Mouse (Mus musculus): Measurements from ENCODE around the gene Rb1. TPM values are rescaled to one million over a fixed set of nuclear protein-coding genes. Genes with fewer than 3 reads are reported as not detected.

Gene Rb1
- polyA plus RNA-seq, 1 experiment from 2014 or later, result 26.2 TPM

DNA sequence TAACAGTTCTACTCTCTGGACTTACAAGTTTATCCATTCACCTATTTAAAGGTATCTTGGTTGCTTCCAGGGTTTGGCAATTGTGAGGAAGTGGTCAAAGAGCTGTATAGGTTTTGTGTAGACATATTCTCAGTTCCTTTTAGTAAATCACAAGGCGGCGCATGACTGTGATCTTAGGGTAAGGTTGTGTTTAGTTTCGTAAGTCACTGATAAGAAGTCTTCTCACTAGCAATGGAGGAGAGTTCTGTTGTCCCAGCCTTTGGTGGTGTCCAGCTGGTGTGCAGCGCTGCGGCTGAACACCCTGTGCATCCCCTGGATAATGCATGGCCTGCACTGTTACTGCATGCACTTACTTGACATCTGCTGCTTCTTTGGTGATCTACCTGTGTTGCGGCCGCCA is 138.7 kb downstream of the Rb1 start:
- Histone ChIP-seq H3K27ac (replicated peaks; ENCODE audit: low read depth, low read length) (no peak overlapping the region), H3K27me3 (ENCODE audit: control insufficient read depth, insufficient read depth, low read length) (no peaks in the 10 kb centered on the region), H3K4me3 (ENCODE audit: low read depth, low read length) (no peak overlapping the region), H3K36me3 (replicated peaks; ENCODE audit: control insufficient read depth, insufficient read depth, low read depth, low read length) (peaks cover 3% of the 10 kb centered on the region), H3K9me3 (replicated peaks; ENCODE audit: control insufficient read depth, low read length) (no peaks in the 10 kb centered on the region), H3K4me2 (ENCODE audit: low read depth, low read length) (no peak overlapping the region), H3K9ac (replicated peaks; ENCODE audit: low read length) (no peak overlapping the region), H3K4me1 (ENCODE audit: control insufficient read depth, insufficient read depth, low read length) (no peaks in the 10 kb centered on the region)
- DNase-seq (ENCODE audit: low spot score) (no peak), ATAC-seq (replicated peaks; ENCODE audit: insufficient number of reproducible peaks, low FRiP score, low TSS enrichment, low read depth) (no peak)
- 88% methylated on average over 7 of the region's 7 CpGs for WGBS

DNA sequence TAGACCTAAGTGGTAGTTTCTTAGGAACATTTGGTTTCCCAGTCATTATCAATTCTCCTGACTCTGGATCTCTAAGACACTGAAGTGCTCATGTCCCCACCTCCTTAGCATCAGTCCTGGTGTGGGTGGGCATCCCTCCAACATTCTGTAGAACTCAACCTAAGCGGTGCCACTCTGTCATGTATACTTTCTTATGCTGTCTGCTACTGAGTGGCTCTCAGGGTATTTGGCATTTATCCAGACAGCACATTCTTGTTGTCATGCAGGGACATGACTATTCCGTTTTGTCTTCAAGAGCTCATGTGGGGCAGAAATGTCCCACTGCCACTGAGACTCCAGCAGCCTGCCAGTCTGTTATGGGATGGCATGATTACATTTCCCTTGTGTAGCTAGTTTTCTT is 144.5 kb downstream of the Rb1 start:
- H3K36me3 ChIP-seq (replicated peaks; ENCODE audit: control insufficient read depth, insufficient read depth, low read depth, low read length), result peaks cover 5% of the 10 kb centered on the region
- WGBS, result 84% methylated on average over 2 of the region's 2 CpGs
- no peak overlapping the region for H3K4me2 ChIP-seq (ENCODE audit: low read depth, low read length)
- no peak overlapping the region for H3K4me3 ChIP-seq (ENCODE audit: low read depth, low read length)
- no peak overlapping the region for H3K9ac ChIP-seq (replicated peaks; ENCODE audit: low read length)
- ATAC-seq (replicated peaks; ENCODE audit: insufficient number of reproducible peaks, low FRiP score, low TSS enrichment, low read depth) (no peak), DNase-seq (ENCODE audit: low spot score) (no peak)
- H3K27ac ChIP-seq (replicated peaks; ENCODE audit: low read depth, low read length), result no peak overlapping the region
- no peaks in the 10 kb centered on the region for H3K4me1 ChIP-seq (ENCODE audit: control insufficient read depth, insufficient read depth, low read length)
- H3K27me3 ChIP-seq (ENCODE audit: control insufficient read depth, insufficient read depth, low read length), result no peaks in the 10 kb centered on the region
- H3K9me3 ChIP-seq (replicated peaks; ENCODE audit: control insufficient read depth, low read length), result no peaks in the 10 kb centered on the region

GRCm38 (mm10) chr14:73180671-73181070 is 145.0 kb downstream of the Rb1 start:
- no peak overlapping the region for H3K9ac ChIP-seq (replicated peaks; ENCODE audit: low read length)
- 70% methylated on average over 3 of the region's 3 CpGs for WGBS
- peaks cover 6% of the 10 kb centered on the region for H3K36me3 ChIP-seq (replicated peaks; ENCODE audit: control insufficient read depth, insufficient read depth, low read depth, low read length)
- no peaks in the 10 kb centered on the region for H3K4me1 ChIP-seq (ENCODE audit: control insufficient read depth, insufficient read depth, low read length)
- no peak overlapping the region for H3K4me3 ChIP-seq (ENCODE audit: low read depth, low read length)
- ATAC-seq (replicated peaks; ENCODE audit: insufficient number of reproducible peaks, low FRiP score, low TSS enrichment, low read depth), result no peak
- no peaks in the 10 kb centered on the region for H3K9me3 ChIP-seq (replicated peaks; ENCODE audit: control insufficient read depth, low read length)
- H3K27ac ChIP-seq (replicated peaks; ENCODE audit: low read depth, low read length), result no peak overlapping the region
- DNase-seq (ENCODE audit: low spot score), result no peak
- no peaks in the 10 kb centered on the region for H3K27me3 ChIP-seq (ENCODE audit: control insufficient read depth, insufficient read depth, low read length)
- no peak overlapping the region for H3K4me2 ChIP-seq (ENCODE audit: low read depth, low read length)

GRCm38 (mm10) chr14:73179221-73179681 is 146.4 kb downstream of the Rb1 start:
- H3K36me3 ChIP-seq (replicated peaks; ENCODE audit: control insufficient read depth, insufficient read depth, low read depth, low read length), result peaks cover 4% of the 10 kb centered on the region

DNA sequence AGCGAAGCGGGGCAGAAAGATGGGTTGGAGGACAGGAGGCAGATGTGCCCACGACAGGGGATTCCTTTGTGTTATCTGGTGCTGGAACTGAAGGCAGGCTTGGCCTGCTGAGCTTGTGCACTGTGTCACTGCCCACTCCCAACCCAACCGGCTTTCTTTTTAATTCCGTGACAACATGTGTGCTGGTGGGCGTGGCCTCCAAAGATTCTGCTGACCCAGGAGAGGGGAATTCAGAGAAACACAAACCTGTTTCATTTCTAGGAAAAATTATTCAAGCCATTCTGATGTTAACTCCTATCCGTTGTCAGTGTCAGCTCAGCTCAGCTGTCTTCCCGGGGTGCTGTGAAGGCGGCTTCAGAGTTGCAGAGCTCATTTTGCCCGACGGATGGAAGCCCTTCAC is 147.7 kb downstream of the Rb1 start:
- no peak overlapping the region for H3K27ac ChIP-seq (replicated peaks; ENCODE audit: low read depth, low read length)
- H3K9me3 ChIP-seq (replicated peaks; ENCODE audit: control insufficient read depth, low read length), result no peaks in the 10 kb centered on the region
- ATAC-seq (replicated peaks; ENCODE audit: insufficient number of reproducible peaks, low FRiP score, low TSS enrichment, low read depth) (no peak), DNase-seq (ENCODE audit: low spot score) (no peak)
- 87% methylated on average over 11 of the region's 11 CpGs for WGBS
- no peak overlapping the region for H3K4me2 ChIP-seq (ENCODE audit: low read depth, low read length)
- no peaks in the 10 kb centered on the region for H3K27me3 ChIP-seq (ENCODE audit: control insufficient read depth, insufficient read depth, low read length)
- H3K4me1 ChIP-seq (ENCODE audit: control insufficient read depth, insufficient read depth, low read length), result no peaks in the 10 kb centered on the region
- no peak overlapping the region for H3K4me3 ChIP-seq (ENCODE audit: low read depth, low read length)
- peaks cover 2% of the 10 kb centered on the region for H3K36me3 ChIP-seq (replicated peaks; ENCODE audit: control insufficient read depth, insufficient read depth, low read depth, low read length)
- H3K9ac ChIP-seq (replicated peaks; ENCODE audit: low read length), result no peak overlapping the region

More at GRCm38 (mm10) chr14:73179221-73179681, 146.4 kb downstream of the Rb1 start:
- ATAC-seq (replicated peaks; ENCODE audit: insufficient number of reproducible peaks, low FRiP score, low TSS enrichment, low read depth), result no peak
- H3K27ac ChIP-seq (replicated peaks; ENCODE audit: low read depth, low read length), result no peak overlapping the region
- H3K9me3 ChIP-seq (replicated peaks; ENCODE audit: control insufficient read depth, low read length), result no peaks in the 10 kb centered on the region
- WGBS, result 84% methylated on average over 4 of the region's 4 CpGs
- no peak overlapping the region for H3K9ac ChIP-seq (replicated peaks; ENCODE audit: low read length)
- no peaks in the 10 kb centered on the region for H3K27me3 ChIP-seq (ENCODE audit: control insufficient read depth, insufficient read depth, low read length)
- no peaks in the 10 kb centered on the region for H3K4me1 ChIP-seq (ENCODE audit: control insufficient read depth, insufficient read depth, low read length)
- no peak overlapping the region for H3K4me2 ChIP-seq (ENCODE audit: low read depth, low read length)
- no peak for DNase-seq (ENCODE audit: low spot score)
- H3K4me3 ChIP-seq (ENCODE audit: low read depth, low read length), result no peak overlapping the region

GRCm38 (mm10) chr14:73176266-73176665 is 149.4 kb downstream of the Rb1 start:
- no peak for ATAC-seq (replicated peaks; ENCODE audit: insufficient number of reproducible peaks, low FRiP score, low TSS enrichment, low read depth)
- WGBS, result 90% methylated on average over 5 of the region's 5 CpGs

DNA sequence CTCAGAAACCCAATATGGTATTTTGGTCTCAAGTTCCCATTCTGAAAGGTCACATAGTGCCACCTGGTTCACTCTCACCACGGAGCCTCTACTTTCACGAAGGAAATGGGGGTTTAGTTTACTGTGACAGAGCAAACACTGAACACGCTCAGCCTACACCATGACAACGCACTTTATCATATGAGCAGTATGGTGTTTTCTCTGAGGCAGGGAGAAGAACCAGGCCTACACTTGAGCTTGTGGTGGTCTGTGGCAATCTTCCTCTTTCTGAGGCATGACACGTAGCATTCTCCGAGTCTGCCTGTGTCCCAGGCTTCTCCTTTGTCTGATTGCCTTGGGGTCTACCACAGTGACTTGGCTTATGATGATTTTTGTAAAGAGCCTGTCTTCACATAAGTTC is 149.8 kb downstream of the Rb1 start:
- Histone ChIP-seq H3K27ac (replicated peaks; ENCODE audit: low read depth, low read length) (no peak overlapping the region), H3K4me2 (ENCODE audit: low read depth, low read length) (no peak overlapping the region), H3K4me1 (ENCODE audit: control insufficient read depth, insufficient read depth, low read length) (no peaks in the 10 kb centered on the region), H3K9me3 (replicated peaks; ENCODE audit: control insufficient read depth, low read length) (no peaks in the 10 kb centered on the region), H3K36me3 (replicated peaks; ENCODE audit: control insufficient read depth, insufficient read depth, low read depth, low read length) (peaks cover 2% of the 10 kb centered on the region; the same call in 1 of the 2 replicates), H3K4me3 (ENCODE audit: low read depth, low read length) (no peak overlapping the region), H3K9ac (replicated peaks; ENCODE audit: low read length) (no peak overlapping the region), H3K27me3 (ENCODE audit: control insufficient read depth, insufficient read depth, low read length) (no peaks in the 10 kb centered on the region)
- ATAC-seq (replicated peaks; ENCODE audit: insufficient number of reproducible peaks, low FRiP score, low TSS enrichment, low read depth) (no peak), DNase-seq (ENCODE audit: low spot score) (no peak)
- WGBS, result 80% methylated on average over 6 of the region's 6 CpGs

More at GRCm38 (mm10) chr14:73176266-73176665, 149.4 kb downstream of the Rb1 start:
- Histone ChIP-seq H3K27ac (replicated peaks; ENCODE audit: low read depth, low read length) (no peak overlapping the region), H3K4me3 (ENCODE audit: low read depth, low read length) (no peak overlapping the region), H3K4me1 (ENCODE audit: control insufficient read depth, insufficient read depth, low read length) (no peaks in the 10 kb centered on the region), H3K36me3 (replicated peaks; ENCODE audit: control insufficient read depth, insufficient read depth, low read depth, low read length) (peaks cover 2% of the 10 kb centered on the region; the same call in 1 of the 2 replicates), H3K27me3 (ENCODE audit: control insufficient read depth, insufficient read depth, low read length) (no peaks in the 10 kb centered on the region), H3K4me2 (ENCODE audit: low read depth, low read length) (no peak overlapping the region), H3K9ac (replicated peaks; ENCODE audit: low read length) (no peak overlapping the region), H3K9me3 (replicated peaks; ENCODE audit: control insufficient read depth, low read length) (no peaks in the 10 kb centered on the region)
- no peak for DNase-seq (ENCODE audit: low spot score)

GRCm38 (mm10) chr14:73175031-73175430 is 150.6 kb downstream of the Rb1 start:
- H3K27me3 ChIP-seq (ENCODE audit: control insufficient read depth, insufficient read depth, low read length), result no peaks in the 10 kb centered on the region
- H3K4me3 ChIP-seq (ENCODE audit: low read depth, low read length), result no peak overlapping the region
- DNase-seq (ENCODE audit: low spot score), result no peak
- ATAC-seq (replicated peaks; ENCODE audit: insufficient number of reproducible peaks, low FRiP score, low TSS enrichment, low read depth), result no peak
- peaks cover 2% of the 10 kb centered on the region; the same call in 1 of the 2 replicates for H3K36me3 ChIP-seq (replicated peaks; ENCODE audit: control insufficient read depth, insufficient read depth, low read depth, low read length)
- no peak overlapping the region for H3K9ac ChIP-seq (replicated peaks; ENCODE audit: low read length)
- no peak overlapping the region for H3K4me2 ChIP-seq (ENCODE audit: low read depth, low read length)
- H3K9me3 ChIP-seq (replicated peaks; ENCODE audit: control insufficient read depth, low read length), result no peaks in the 10 kb centered on the region
- H3K4me1 ChIP-seq (ENCODE audit: control insufficient read depth, insufficient read depth, low read length), result no peaks in the 10 kb centered on the region
- 85% methylated on average over 1 of the region's 1 CpGs for WGBS
- H3K27ac ChIP-seq (replicated peaks; ENCODE audit: low read depth, low read length), result no peak overlapping the region

All from embryonic facial prominence, embryonic 11.5 days (tissue).